Mouse (Mus musculus) kidney, embryonic 16.5 days (tissue): ENCODE results near the gene Dnajc21. TPM values are rescaled to one million over a fixed set of nuclear protein-coding genes. Genes with fewer than 3 reads are reported as not detected.
A peak's percentile ranks its signal among the peaks of the same experiment; 100 is the strongest.

Experiments
- ATAC-seq: fragments of 200-750 bp; cut with Nextera tagmentation; 2 replicates; pipeline ENCODE4 v1.8.0; 2017; ENCODE audit warnings: moderate TSS enrichment; ENCODE audit not compliant: low FRiP score, low TSS enrichment
- H3K27ac ChIP-seq: fragments of 300-500 bp; sonication (generic); 2 replicates; pipeline ENCODE4 v1.5.1; 2014; ENCODE audit warnings: low read length
- H3K27me3 ChIP-seq: fragments of 300-500 bp; sonication (generic); 2 replicates; pipeline ENCODE4 v1.6.1; 2014; ENCODE audit warnings: low read length, control low read depth, mixed read lengths; ENCODE audit not compliant: insufficient read depth
- H3K36me3 ChIP-seq: fragments of 300-500 bp; sonication (generic); 2 replicates; pipeline ENCODE4 v1.6.1; 2014; ENCODE audit warnings: low read length, control low read depth, mixed read lengths; ENCODE audit not compliant: insufficient read depth
- H3K4me1 ChIP-seq: fragments of 300-500 bp; sonication (generic); 2 replicates; pipeline ENCODE4 v1.6.1; 2014; ENCODE audit warnings: low read length, control low read depth, mixed read lengths; ENCODE audit not compliant: insufficient read depth
- H3K4me2 ChIP-seq: fragments of 300-500 bp; sonication (generic); replicated peaks from 2 replicates; pipeline ENCODE4 v1.6.1; 2014; ENCODE audit warnings: low read depth, low read length
- H3K4me3 ChIP-seq: fragments of 300-500 bp; sonication (generic); 2 replicates; pipeline ENCODE4 v1.5.1; 2014; ENCODE audit warnings: mild to moderate bottlenecking, low read length
- H3K9ac ChIP-seq: fragments of 300-500 bp; sonication (generic); replicated peaks from 2 replicates; pipeline ENCODE4 v1.6.1; 2014; ENCODE audit warnings: low read length
- H3K9me3 ChIP-seq: fragments of 300-500 bp; sonication (generic); 2 replicates; pipeline ENCODE4 v1.6.1; 2016; ENCODE audit warnings: low read length, control low read depth
- WGBS: fragments of 180-500 bp; shearing (Covaris S2); extraction: QIAGEN DNeasy Blood & Tissue Kit; methylation state at CpG from one replicate; pipeline ENCODE4 v1.1.7; 2014; 5-methylcytosine and 5-hydroxymethylcytosine counted together
- polyA plus RNA-seq: library from polyadenylated mRNA; unstranded; fragments of >200 nt; fragmentation: Nextera tagmentation; extraction: Ambion mirVana; gene quantifications from 2 replicates; pipeline ENCODE4 v1.2.1, GENCODE M21; 2015

The Dnajc21 gene
- polyA plus RNA-seq, 1 experiment from 2014 or later = 7.8 TPM

- H3K4me3 ChIP-seq = peak overlapping the region; percentile 20
- 51% methylated on average over 2 of the region's 2 CpGs for WGBS
These were observed 16.9 kb upstream of the Dnajc21 start for GRCm38 (mm10) chr15:10487246-10487645.

DNA sequence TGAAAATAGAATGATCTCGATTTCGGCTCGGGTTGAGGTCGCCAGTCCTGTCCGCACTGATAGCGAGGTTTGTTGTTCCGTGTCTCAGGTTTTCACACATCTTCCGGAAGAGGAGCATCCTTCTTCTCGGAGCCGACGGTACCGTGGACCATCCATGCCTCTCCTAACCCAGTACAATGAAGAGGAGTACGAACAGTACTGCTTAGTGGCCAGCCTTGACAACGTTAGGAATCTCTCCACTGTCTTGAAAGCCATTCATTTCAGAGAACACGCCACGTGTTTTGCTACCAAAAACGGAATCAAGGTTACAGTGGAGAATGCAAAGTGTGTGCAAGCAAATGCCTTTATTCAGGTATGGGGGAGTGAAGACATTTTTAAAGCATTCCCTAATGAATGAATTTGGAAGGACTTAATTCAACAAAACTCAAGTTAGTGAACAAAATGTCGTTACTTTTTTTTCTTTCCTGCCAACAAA lies 16.1 kb upstream of the Dnajc21 start:
- Histone ChIP-seq H3K9me3 (no peaks in the 10 kb centered on the region), H3K4me2 (peak overlapping the region; percentile 88), H3K9ac (peak overlapping the region; percentile 95), H3K36me3 (peaks cover 20% of the 10 kb centered on the region), H3K4me3 (peak overlapping the region; percentile 93), H3K4me1 (peaks cover 16% of the 10 kb centered on the region), H3K27ac (peak overlapping the region; percentile 76), H3K27me3 (no peaks in the 10 kb centered on the region)
- under 1% methylated on average over 18 of the region's 18 CpGs for WGBS
- peak; percentile 40 for ATAC-seq

More at GRCm38 (mm10) chr15:10487246-10487645, 16.9 kb upstream of the Dnajc21 start:
- H3K27ac ChIP-seq = no peak overlapping the region
- H3K36me3 ChIP-seq = peaks cover 23% of the 10 kb centered on the region
- no peaks in the 10 kb centered on the region for H3K27me3 ChIP-seq
- H3K4me2 ChIP-seq = peak overlapping the region; percentile 88
- peaks cover 16% of the 10 kb centered on the region for H3K4me1 ChIP-seq
- no peak for ATAC-seq
- no peak overlapping the region for H3K9ac ChIP-seq
- H3K9me3 ChIP-seq = no peaks in the 10 kb centered on the region

- Histone ChIP-seq H3K4me2 (peak within 1 kb of the TSS; percentile 88), H3K27me3 (no peaks in the 10 kb centered on the region), H3K4me1 (peaks cover 16% of the 10 kb centered on the region), H3K36me3 (peaks cover 20% of the 10 kb centered on the region), H3K4me3 (peak within 1 kb of the TSS; percentile 93), H3K27ac (peak within 1 kb of the TSS; percentile 76), H3K9ac (peak within 1 kb of the TSS; percentile 95), H3K9me3 (no peaks in the 10 kb centered on the region)
- WGBS = under 1% methylated on average over 58 of the region's 58 CpGs
- peak; percentile 100 for ATAC-seq
These were observed 15.4 kb upstream of the Dnajc21 start, which contains the start of the genes Brix1 and Rad1 for GRCm38 (mm10) chr15:10485484-10486364. Gene Brix1, minus strand, starts transcription at chr15:10485947. Gene Rad1, plus strand, starts transcription at chr15:10486018.

- peak; percentile 3; the same call in 1 of the 2 replicates for ATAC-seq
- peak overlapping the region; percentile 95 for H3K4me2 ChIP-seq
- peak overlapping the region; percentile 89 for H3K4me3 ChIP-seq
- H3K9me3 ChIP-seq = no peaks in the 10 kb centered on the region
- peak overlapping the region; percentile 88 for H3K9ac ChIP-seq
- peaks cover 13% of the 10 kb centered on the region for H3K36me3 ChIP-seq
- peaks cover 10% of the 10 kb centered on the region for H3K4me1 ChIP-seq
- 0 out of 2 replicates have a peak overlapping the region, but pooled peaks have one; percentile 69 for H3K27ac ChIP-seq
- 17% methylated on average over 3 of the region's 3 CpGs for WGBS
- no peaks in the 10 kb centered on the region for H3K27me3 ChIP-seq
These were observed 625 bp upstream of the Dnajc21 start for GRCm38 (mm10) chr15:10470941-10471340.

- H3K4me2 ChIP-seq = peak overlapping the region; percentile 95
- H3K36me3 ChIP-seq = 0 out of 2 replicates have a peak, but pooled peaks cover 3% of the 10 kb centered on the region
- peaks cover 10% of the 10 kb centered on the region for H3K4me1 ChIP-seq
- peak; percentile 9; the same call in 1 of the 2 replicates for ATAC-seq
- H3K4me3 ChIP-seq = peak overlapping the region; percentile 89
- peak overlapping the region; percentile 88 for H3K9ac ChIP-seq
- H3K27ac ChIP-seq = peak overlapping the region; percentile 80
- H3K9me3 ChIP-seq = no peaks in the 10 kb centered on the region
- no peaks in the 10 kb centered on the region for H3K27me3 ChIP-seq
- WGBS = under 1% methylated on average over 40 of the region's 40 CpGs
These were observed 620 bp downstream of the Dnajc21 start for GRCm38 (mm10) chr15:10469641-10470150.

DNA sequence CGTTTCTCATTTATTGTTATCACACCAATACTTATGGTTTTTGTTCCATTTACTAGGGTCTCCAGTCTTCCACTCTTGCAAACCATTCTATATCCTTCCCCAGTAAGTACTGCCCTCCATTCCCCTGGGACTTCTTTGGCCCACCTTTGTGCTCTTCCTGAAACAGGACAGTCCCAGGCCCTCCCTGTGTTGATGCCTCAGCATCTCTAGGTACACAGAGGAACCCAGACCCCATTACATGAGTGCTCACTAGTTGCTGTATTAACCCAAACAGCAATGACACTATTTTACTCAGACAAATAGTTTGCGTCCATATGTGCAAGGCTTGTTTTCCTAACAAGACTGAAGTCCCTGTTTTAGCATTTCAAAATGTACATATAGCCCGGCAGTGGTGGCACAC lies 1.6 kb downstream of the Dnajc21 start:
- H3K36me3 ChIP-seq = no peaks in the 10 kb centered on the region
- no peak for ATAC-seq
- H3K9me3 ChIP-seq = no peaks in the 10 kb centered on the region
- 85% methylated on average over 3 of the region's 3 CpGs for WGBS
- peak overlapping the region; percentile 95; the same call in 1 of the 2 replicates for H3K4me2 ChIP-seq
- no peaks in the 10 kb centered on the region for H3K27me3 ChIP-seq
- no peak overlapping the region for H3K4me3 ChIP-seq
- peaks cover 10% of the 10 kb centered on the region for H3K4me1 ChIP-seq
- no peak overlapping the region for H3K9ac ChIP-seq
- no peak overlapping the region for H3K27ac ChIP-seq

DNA sequence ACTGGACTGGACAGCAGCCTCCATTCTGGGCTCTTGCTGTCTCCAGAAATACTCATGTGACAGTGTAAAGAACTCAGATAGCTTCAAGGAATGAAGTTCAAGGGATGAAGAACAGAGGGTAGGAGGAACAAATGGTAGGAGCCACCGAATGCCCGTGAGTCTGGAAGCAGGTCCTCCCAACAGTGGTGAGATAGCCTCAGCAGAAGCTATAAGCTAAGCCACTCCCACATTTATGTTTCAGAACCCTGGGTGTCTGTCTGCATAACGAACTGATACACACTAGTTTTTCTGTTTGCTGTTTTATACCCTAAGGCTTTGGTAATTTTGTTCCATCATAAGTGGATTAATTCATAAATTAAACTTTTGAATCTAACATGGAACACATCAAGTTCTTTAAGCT lies 5.6 kb downstream of the Dnajc21 start:
- Histone ChIP-seq H3K27ac (no peak overlapping the region), H3K4me1 (peaks cover 7% of the 10 kb centered on the region; the same call in 1 of the 2 replicates), H3K9ac (no peak overlapping the region), H3K4me3 (no peak overlapping the region), H3K36me3 (peaks cover 16% of the 10 kb centered on the region), H3K9me3 (no peaks in the 10 kb centered on the region), H3K4me2 (no peak overlapping the region), H3K27me3 (no peaks in the 10 kb centered on the region)
- ATAC-seq = no peak
- WGBS = 87% methylated on average over 3 of the region's 3 CpGs

GRCm38 (mm10) chr15:10463555-10463954 lies 6.8 kb downstream of the Dnajc21 start:
- H3K9me3 ChIP-seq = no peaks in the 10 kb centered on the region
- no peak for ATAC-seq
- H3K9ac ChIP-seq = no peak overlapping the region
- H3K4me1 ChIP-seq = no peaks in the 10 kb centered on the region
- H3K27me3 ChIP-seq = no peaks in the 10 kb centered on the region
- H3K4me3 ChIP-seq = no peak overlapping the region
- H3K4me2 ChIP-seq = no peak overlapping the region
- H3K27ac ChIP-seq = no peak overlapping the region
- peaks cover 25% of the 10 kb centered on the region for H3K36me3 ChIP-seq
- 87% methylated on average over 5 of the region's 5 CpGs for WGBS

GRCm38 (mm10) chr15:10460986-10461385 lies 9.3 kb downstream of the Dnajc21 start:
- H3K4me3 ChIP-seq = no peak overlapping the region
- H3K36me3 ChIP-seq = peaks cover 30% of the 10 kb centered on the region
- ATAC-seq = no peak
- H3K9ac ChIP-seq = no peak overlapping the region
- H3K4me1 ChIP-seq = no peaks in the 10 kb centered on the region
- H3K27me3 ChIP-seq = no peaks in the 10 kb centered on the region
- no peak overlapping the region for H3K27ac ChIP-seq
- 68% methylated on average over 12 of the region's 12 CpGs for WGBS
- no peak overlapping the region for H3K4me2 ChIP-seq
- no peaks in the 10 kb centered on the region for H3K9me3 ChIP-seq
